Mouse (Mus musculus) right cerebral cortex, postnatal 14 days (tissue): ENCODE results near the gene Sft2d1.
"Not testable (repeated sequence)": the region's sequence is repeated elsewhere in the genome, so short reads cannot be mapped to it uniquely, and the experiment has no call there.

ENCODE experiments used
- DNase-seq: peaks from one replicate; pipeline ENCODE4 v3.0.0; 2022

The Sft2d1 gene

GRCm38 (mm10) chr17:8310838-8311614 is at the start of gene Sft2d1:
Gene Sft2d1 (plus strand): TSS chr17:8311102.
- peak; percentile 97 for DNase-seq

GRCm38 (mm10) chr17:8264638-8265037 is 46.3 kb upstream of the Sft2d1 start:
- DNase-seq: not testable (repeated sequence)

GRCm38 (mm10) chr17:8272054-8272749 is 38.7 kb upstream of the Sft2d1 start:
- no peak for DNase-seq

GRCm38 (mm10) chr17:8272951-8273350 is 38.0 kb upstream of the Sft2d1 start:
- no peak for DNase-seq

GRCm38 (mm10) chr17:8276071-8276470 is 34.8 kb upstream of the Sft2d1 start:
- DNase-seq: no peak

GRCm38 (mm10) chr17:8276680-8277079 is 34.2 kb upstream of the Sft2d1 start:
- no peak for DNase-seq

GRCm38 (mm10) chr17:8277266-8277665 is 33.6 kb upstream of the Sft2d1 start:
- no peak for DNase-seq

- no peak for DNase-seq
These were observed 32.5 kb upstream of the Sft2d1 start for GRCm38 (mm10) chr17:8278356-8278755.

GRCm38 (mm10) chr17:8282821-8283525 is 27.9 kb upstream of the Sft2d1 start, which contains the start of gene Mpc1:
Gene Mpc1 (plus strand): TSS chr17:8282904.
- peak; percentile 87 for DNase-seq

GRCm38 (mm10) chr17:8283526-8284253 is 27.2 kb upstream of the Sft2d1 start:
- DNase-seq: peak; percentile 97

- peak; percentile 31 for DNase-seq
These were observed 26.6 kb upstream of the Sft2d1 start for GRCm38 (mm10) chr17:8284254-8284661.

- DNase-seq: no peak
These were observed 25.8 kb upstream of the Sft2d1 start for GRCm38 (mm10) chr17:8285056-8285455.

GRCm38 (mm10) chr17:8286987-8287386 is 23.9 kb upstream of the Sft2d1 start:
- no peak for DNase-seq

- no peak for DNase-seq
These were observed 20.8 kb upstream of the Sft2d1 start for GRCm38 (mm10) chr17:8289993-8290679.

- DNase-seq: no peak
These were observed 20.2 kb upstream of the Sft2d1 start for GRCm38 (mm10) chr17:8290736-8291135.

GRCm38 (mm10) chr17:8295825-8296224 is 15.1 kb upstream of the Sft2d1 start:
- no peak for DNase-seq

GRCm38 (mm10) chr17:8296313-8296844 is 14.5 kb upstream of the Sft2d1 start:
- no peak for DNase-seq

GRCm38 (mm10) chr17:8297746-8298145 is 13.2 kb upstream of the Sft2d1 start:
- no peak for DNase-seq

- no peak for DNase-seq
These were observed 12.6 kb upstream of the Sft2d1 start for GRCm38 (mm10) chr17:8298281-8298680.

GRCm38 (mm10) chr17:8299524-8299923 is 11.4 kb upstream of the Sft2d1 start:
- no peak for DNase-seq

- DNase-seq: no peak
These were observed 9.4 kb upstream of the Sft2d1 start for GRCm38 (mm10) chr17:8301515-8301914.
